Mouse (Mus musculus) E14TG2a.4 (cell line): ENCODE measurements around the gene Ccr1l1.
"Not testable (repeated sequence)": the region's sequence is repeated elsewhere in the genome, so short reads cannot be mapped to it uniquely, and the experiment has no call there.

ENCODE experiments used
- H3K27me3 ChIP-seq: 2 replicates; pipeline ENCODE4 v1.6.1; 2014; ENCODE audit warnings: low read length, control low read depth; ENCODE audit not compliant: insufficient read depth
- H3K36me3 ChIP-seq: 2 replicates; pipeline ENCODE4 v1.6.1; 2014; ENCODE audit warnings: low read length, control low read depth; ENCODE audit not compliant: insufficient read depth
- H3K4me1 ChIP-seq: replicated peaks from 2 replicates; pipeline ENCODE4 v1.6.1; 2014; ENCODE audit warnings: low read depth, low read length, control low read depth
- H3K4me3 ChIP-seq: replicated peaks from 2 replicates; pipeline ENCODE4 v1.5.1; 2014; ENCODE audit warnings: mild to moderate bottlenecking, low read length
- H3K9me3 ChIP-seq: 2 replicates; pipeline ENCODE4 v1.6.1; 2014; ENCODE audit warnings: low read length, control low read depth
- CTCF ChIP-seq: conservative IDR thresholded peaks from 2 replicates; pipeline ENCODE4 v1.5.1; 2014; ENCODE audit warnings: low read length
- NANOG ChIP-seq: IDR thresholded peaks from 2 replicates; pipeline ENCODE4 v1.6.1; 2014; ENCODE audit warnings: borderline replicate concordance, low read length, mixed read lengths
- POU5F1 ChIP-seq: IDR thresholded peaks from 2 replicates; pipeline ENCODE4 v1.6.1; 2014; ENCODE audit warnings: low read length, borderline replicate concordance

Ccr1l1 gene

GRCm38 (mm10) chr9:123975630-123976029 is 2.6 kb downstream of the Ccr1l1 start:
- no peak for TF ChIP-seq POU5F1
- no peak for TF ChIP-seq CTCF
- no peak for TF ChIP-seq NANOG
- Histone ChIP-seq H3K27me3 (no peaks in the 10 kb centered on the region), H3K4me3 (no peak overlapping the region), H3K36me3 (no peaks in the 10 kb centered on the region), H3K9me3 (no peaks in the 10 kb centered on the region), H3K4me1 (no peaks in the 10 kb centered on the region)

DNA sequence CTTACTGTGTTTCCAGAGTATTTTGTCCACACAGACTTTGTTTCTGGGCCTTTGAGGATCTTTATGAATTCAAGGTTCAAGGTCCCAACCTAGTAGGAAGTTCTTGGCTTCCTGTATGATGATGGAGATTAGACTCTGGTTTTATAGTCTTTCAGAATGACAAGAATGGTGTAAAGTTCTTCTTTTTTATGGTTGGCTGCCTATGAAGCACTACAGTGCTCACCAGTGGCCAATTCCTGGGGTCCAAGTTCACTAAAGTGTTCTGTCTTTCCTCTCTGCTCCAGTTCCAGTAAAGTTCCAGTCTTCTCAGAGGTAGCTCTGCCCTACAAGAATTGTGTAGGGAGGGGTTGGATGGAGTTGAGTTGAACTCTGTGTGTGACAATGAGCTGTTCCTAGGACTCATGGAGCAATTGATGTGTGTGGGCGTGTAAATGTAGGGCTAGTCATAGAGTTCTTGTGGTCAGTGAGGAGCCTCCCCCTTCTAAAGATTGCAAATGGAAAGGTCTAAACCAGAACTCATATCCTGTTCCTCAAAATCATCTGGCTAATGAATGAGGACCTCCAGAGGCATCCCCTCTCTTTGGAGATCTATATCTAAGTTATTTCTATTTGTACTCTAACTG is 9.8 kb downstream of the Ccr1l1 start, which contains the start of gene Ccr1:
TSS of gene Ccr1 (minus strand) at position 403 of the 623 bp plus-strand sequence.
- no peak for TF ChIP-seq NANOG
- no peak for TF ChIP-seq POU5F1
- no peak for TF ChIP-seq CTCF
- Histone ChIP-seq H3K4me3 (no peak within 1 kb of the TSS), H3K36me3 (no peaks in the 10 kb centered on the region), H3K9me3 (no peaks in the 10 kb centered on the region), H3K4me1 (no peaks in the 10 kb centered on the region), H3K27me3 (no peaks in the 10 kb centered on the region)

GRCm38 (mm10) chr9:123966858-123967495 is 11.2 kb downstream of the Ccr1l1 start:
- not testable (repeated sequence) for H3K4me1 ChIP-seq, H3K9me3 ChIP-seq, H3K4me3 ChIP-seq, H3K36me3 ChIP-seq, H3K27me3 ChIP-seq

DNA sequence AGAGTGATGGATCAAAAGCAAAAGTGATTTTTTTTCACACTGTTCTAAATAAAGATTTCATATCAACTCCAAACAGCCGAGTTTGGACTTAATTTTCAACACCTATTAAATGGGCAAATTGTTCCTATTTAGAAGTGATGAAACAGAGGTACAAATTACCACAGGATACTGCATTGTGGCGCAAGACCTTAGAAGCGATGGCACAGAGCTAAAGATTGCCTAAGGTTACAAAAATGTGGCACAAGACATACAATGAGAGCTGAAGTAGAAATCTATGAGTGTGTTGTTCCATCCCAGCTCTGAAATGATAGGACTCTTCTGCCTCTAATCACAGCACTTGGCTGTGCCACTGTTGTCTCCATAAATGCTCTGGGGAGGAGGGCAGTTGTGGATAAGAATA is 13.4 kb downstream of the Ccr1l1 start:
- H3K4me1 ChIP-seq, result no peaks in the 10 kb centered on the region
- no peaks in the 10 kb centered on the region for H3K27me3 ChIP-seq
- H3K9me3 ChIP-seq, result no peaks in the 10 kb centered on the region
- TF ChIP-seq NANOG (no peak), POU5F1 (no peak), CTCF (no peak)
- no peaks in the 10 kb centered on the region for H3K36me3 ChIP-seq
- no peak overlapping the region for H3K4me3 ChIP-seq

- Histone ChIP-seq H3K9me3 (no peaks in the 10 kb centered on the region), H3K4me1 (peaks cover 5% of the 10 kb centered on the region; the same call in 1 of the 2 replicates), H3K4me3 (no peak overlapping the region), H3K36me3 (no peaks in the 10 kb centered on the region), H3K27me3 (no peaks in the 10 kb centered on the region)
- TF ChIP-seq CTCF (no peak), POU5F1 (no peak), NANOG (no peak)
These were observed 18.0 kb downstream of the Ccr1l1 start for GRCm38 (mm10) chr9:123960161-123960560.

GRCm38 (mm10) chr9:123957911-123958413 is 20.2 kb downstream of the Ccr1l1 start:
- no peak overlapping the region for H3K4me3 ChIP-seq

GRCm38 (mm10) chr9:123956892-123957291 is 21.3 kb downstream of the Ccr1l1 start:
- Histone ChIP-seq H3K9me3 (no peaks in the 10 kb centered on the region), H3K4me1 (peaks cover 5% of the 10 kb centered on the region; the same call in 1 of the 2 replicates), H3K27me3 (no peaks in the 10 kb centered on the region), H3K4me3 (no peak overlapping the region), H3K36me3 (no peaks in the 10 kb centered on the region)
- TF ChIP-seq NANOG, result no peak
- no peak for TF ChIP-seq CTCF
- TF ChIP-seq POU5F1, result no peak

More at GRCm38 (mm10) chr9:123957911-123958413, 20.2 kb downstream of the Ccr1l1 start:
- no peaks in the 10 kb centered on the region for H3K9me3 ChIP-seq
- no peaks in the 10 kb centered on the region for H3K27me3 ChIP-seq
- TF ChIP-seq POU5F1 (no peak), CTCF (no peak), NANOG (no peak)
- H3K4me1 ChIP-seq, result peaks cover 5% of the 10 kb centered on the region; the same call in 1 of the 2 replicates
- no peaks in the 10 kb centered on the region for H3K36me3 ChIP-seq

DNA sequence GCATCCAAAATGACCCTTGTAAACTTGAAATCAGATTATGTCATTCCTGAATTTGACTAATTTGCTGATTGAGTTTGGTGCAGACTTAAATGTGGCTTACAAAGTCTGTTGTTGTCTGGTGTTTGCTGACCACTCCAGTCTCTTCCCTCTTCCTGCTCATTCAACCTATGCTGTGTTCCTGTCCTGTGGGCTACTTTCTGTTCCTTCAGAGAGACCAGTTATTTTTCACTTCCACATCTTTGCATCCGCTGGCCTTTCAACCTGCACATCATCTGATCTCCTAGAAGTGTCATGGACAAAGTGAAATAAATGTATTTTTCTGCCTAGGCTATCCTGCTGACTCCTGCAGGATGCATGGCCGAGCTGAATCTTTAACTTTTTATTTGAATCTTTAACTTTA is 24.7 kb downstream of the Ccr1l1 start:
- Histone ChIP-seq H3K4me3 (no peak overlapping the region), H3K36me3 (no peaks in the 10 kb centered on the region), H3K4me1 (peaks cover 2% of the 10 kb centered on the region; the same call in 1 of the 2 replicates), H3K9me3 (no peaks in the 10 kb centered on the region), H3K27me3 (no peaks in the 10 kb centered on the region)
- TF ChIP-seq NANOG (no peak), CTCF (no peak), POU5F1 (no peak)

- Histone ChIP-seq H3K27me3 (no peaks in the 10 kb centered on the region), H3K4me1 (no peaks in the 10 kb centered on the region), H3K9me3 (no peaks in the 10 kb centered on the region), H3K4me3 (no peak overlapping the region), H3K36me3 (no peaks in the 10 kb centered on the region)
- TF ChIP-seq POU5F1, result no peak
- TF ChIP-seq CTCF, result no peak
- no peak for TF ChIP-seq NANOG
These were observed 27.0 kb downstream of the Ccr1l1 start for GRCm38 (mm10) chr9:123951176-123951575.
